Mouse (Mus musculus) lung, postnatal 0 days (tissue): Measurements from ENCODE around the gene Ogn. TPM values are rescaled to one million over a fixed set of nuclear protein-coding genes. Genes with fewer than 3 reads are reported as not detected.

ENCODE experiments used
- ATAC-seq: fragments of 200-750 bp; cut with Nextera tagmentation; 2 replicates; pipeline ENCODE4 v1.8.0; 2017; ENCODE audit warnings: moderate library complexity
- DNase-seq: peaks from one replicate; pipeline ENCODE4 v3.0.0-alpha.2; 2016; ENCODE audit warnings: low spot score
- H3K27ac ChIP-seq: fragments of 300-500 bp; sonication (generic); 2 replicates; pipeline ENCODE4 v1.5.1; 2014; ENCODE audit warnings: antibody characterized with exemption, mild to moderate bottlenecking, low read length, mixed read lengths
- H3K27me3 ChIP-seq: fragments of 300-500 bp; sonication (generic); replicated peaks from 2 replicates; pipeline ENCODE4 v1.6.1; 2014; ENCODE audit warnings: low read length, mixed read lengths; ENCODE audit not compliant: insufficient read depth
- H3K36me3 ChIP-seq: fragments of 300-500 bp; sonication (generic); 2 replicates; pipeline ENCODE4 v1.6.1; 2014; ENCODE audit warnings: low read length, mixed read lengths; ENCODE audit not compliant: insufficient read depth
- H3K4me1 ChIP-seq: fragments of 300-500 bp; sonication (generic); 2 replicates; pipeline ENCODE4 v1.6.1; 2014; ENCODE audit warnings: antibody characterized with exemption, low read depth, low read length, mixed read lengths; ENCODE audit not compliant: insufficient read depth
- H3K4me2 ChIP-seq: fragments of 300-500 bp; sonication (generic); replicated peaks from 2 replicates; pipeline ENCODE4 v1.6.1; 2014; ENCODE audit warnings: low read depth, mild to moderate bottlenecking, low read length, moderate library complexity, mixed read lengths
- H3K4me3 ChIP-seq: fragments of 300-500 bp; sonication (generic); 2 replicates; pipeline ENCODE4 v1.5.1; 2014; ENCODE audit warnings: low read depth, low read length
- H3K9ac ChIP-seq: fragments of 300-500 bp; sonication (generic); replicated peaks from 2 replicates; pipeline ENCODE4 v1.6.1; 2014; ENCODE audit warnings: low read depth, mild to moderate bottlenecking
- H3K9me3 ChIP-seq: fragments of 300-500 bp; sonication (generic); 2 replicates; pipeline ENCODE4 v1.6.1; 2016; ENCODE audit warnings: low read length, mixed read lengths
- CTCF ChIP-seq: IDR thresholded peaks from 2 replicates; pipeline ENCODE4 v1.5.1; 2016; ENCODE audit warnings: antibody characterized with exemption, mild to moderate bottlenecking
- EP300 ChIP-seq: IDR thresholded peaks from 2 replicates; pipeline ENCODE4 v1.6.1; 2016; ENCODE audit warnings: antibody characterized with exemption, mild to moderate bottlenecking, control low read depth
- WGBS: fragments of 180-500 bp; shearing (Covaris S2); extraction: QIAGEN DNeasy Blood & Tissue Kit; methylation state at CpG from one replicate; pipeline ENCODE4 v1.1.7; 2014; 5-methylcytosine and 5-hydroxymethylcytosine counted together
- polyA plus RNA-seq: library from polyadenylated mRNA; unstranded; fragments of >200 nt; fragmentation: Nextera tagmentation; extraction: Ambion mirVana; gene quantifications from 2 replicates; pipeline ENCODE4 v1.2.1, GENCODE M21; 2015

Gene Ogn
- polyA plus RNA-seq, 1 experiment from 2014 or later, result 79.1 TPM

GRCm38 (mm10) chr13:49651781-49652351, 44.0 kb downstream of the Ogn start:
- peak overlapping the region; percentile 95 for H3K4me2 ChIP-seq
- no peak overlapping the region for H3K9ac ChIP-seq
- under 1% methylated on average over 4 of the region's 4 CpGs for WGBS
- peak overlapping the region; percentile 57 for H3K4me3 ChIP-seq
- H3K4me1 ChIP-seq, result no peaks in the 10 kb centered on the region; the same call in 1 of the 2 replicates
- H3K27ac ChIP-seq, result no peak overlapping the region
- no peaks in the 10 kb centered on the region for H3K36me3 ChIP-seq
- DNase-seq (no peak), ATAC-seq (no peak)
- H3K9me3 ChIP-seq, result no peaks in the 10 kb centered on the region
- H3K27me3 ChIP-seq, result no peaks in the 10 kb centered on the region
- no peak for TF ChIP-seq CTCF
- TF ChIP-seq EP300, result no peak

DNA sequence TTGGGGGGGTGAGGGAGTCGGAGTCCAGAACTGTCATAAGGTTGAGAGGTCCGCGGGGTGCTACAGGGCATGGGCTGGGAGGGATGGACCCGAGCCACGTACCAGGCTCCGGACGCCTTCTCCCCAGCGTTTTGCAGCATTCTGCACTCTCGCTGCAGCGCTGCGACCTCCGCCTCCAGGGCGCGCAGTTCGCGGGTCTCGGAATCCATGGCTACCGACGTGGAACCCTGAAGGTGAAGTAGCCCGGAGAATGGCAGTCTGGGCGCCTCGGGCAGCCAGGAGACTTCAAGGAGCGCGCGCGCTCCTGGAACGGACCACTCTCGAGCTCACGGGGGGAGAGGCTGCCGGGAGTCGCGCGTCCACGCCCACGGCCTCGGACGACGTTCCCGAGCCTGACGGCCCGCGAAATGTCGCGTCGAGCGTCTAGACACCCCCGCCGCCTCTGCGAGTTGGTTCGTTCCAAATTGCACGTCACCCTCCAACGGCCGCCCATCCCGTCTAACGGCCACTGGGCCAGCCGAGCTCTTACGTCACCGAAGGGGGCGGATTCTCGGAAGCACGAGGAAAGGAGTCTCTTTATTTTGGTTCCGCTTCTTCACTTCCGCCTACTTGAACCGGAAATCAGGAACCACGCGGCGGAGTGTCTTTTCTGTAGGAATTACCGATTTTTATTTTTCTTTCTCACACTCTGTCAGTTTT, 44.8 kb downstream of the Ogn start, which contains the start of the genes Cenpp and Nol8:
Gene Cenpp, minus strand, starts transcription at position 305 of the 699 bp plus-strand sequence.
Gene Nol8, plus strand, starts transcription at position 598 of the 699 bp plus-strand sequence.
- peak; percentile 32; the same call in 1 of the 2 replicates for TF ChIP-seq EP300
- TF ChIP-seq CTCF, result peak; percentile 21; the same call in 1 of the 2 replicates

GRCm38 (mm10) chr13:49653180-49653541, 45.3 kb downstream of the Ogn start:
- Histone ChIP-seq H3K27ac (peak overlapping the region; percentile 61), H3K4me2 (peak overlapping the region; percentile 80), H3K4me1 (no peaks in the 10 kb centered on the region; the same call in 1 of the 2 replicates), H3K36me3 (no peaks in the 10 kb centered on the region), H3K9ac (peak overlapping the region; percentile 46), H3K9me3 (no peaks in the 10 kb centered on the region), H3K27me3 (no peaks in the 10 kb centered on the region), H3K4me3 (peak overlapping the region; percentile 57)
- DNase-seq, result peak; percentile 84
- under 1% methylated on average over 15 of the region's 16 CpGs for WGBS
- TF ChIP-seq EP300, result no peak
- ATAC-seq, result peak; percentile 83

More for the DNA sequence above, 44.8 kb downstream of the Ogn start, which contains the start of the genes Cenpp and Nol8:
- peak within 1 kb of the TSS; percentile 57 for H3K4me3 ChIP-seq
- H3K4me1 ChIP-seq, result no peaks in the 10 kb centered on the region; the same call in 1 of the 2 replicates
- H3K36me3 ChIP-seq, result no peaks in the 10 kb centered on the region
- peak within 1 kb of the TSS; percentile 46 for H3K9ac ChIP-seq
- peak within 1 kb of the TSS; percentile 61 for H3K27ac ChIP-seq
- H3K27me3 ChIP-seq, result no peaks in the 10 kb centered on the region
- 2% methylated on average over 68 of the region's 68 CpGs for WGBS
- H3K9me3 ChIP-seq, result no peaks in the 10 kb centered on the region
- peak within 1 kb of the TSS; percentile 95 for H3K4me2 ChIP-seq
- peak; percentile 99 for DNase-seq
- ATAC-seq, result peak; percentile 100

Other genes with a start within 250 kb of the Ogn start
- gene Ippk, start 186.8 kb upstream of the Ogn start, polyA plus RNA-seq, result 12.0 and 12.6 TPM in 2 replicates
- gene Tes3-ps, start 114.7 kb upstream of the Ogn start, polyA plus RNA-seq, result 0.35 and 0.49 TPM in 2 replicates
- 3.1 and 3.6 TPM in 2 replicates for gene Ecm2, start 103.2 kb upstream of the Ogn start, polyA plus RNA-seq
- gene Aspn, start 63.6 kb upstream of the Ogn start, polyA plus RNA-seq, result 102 and 115 TPM in 2 replicates
- 0.54 and 0.74 TPM in 2 replicates for gene Omd, start 25.6 kb upstream of the Ogn start, polyA plus RNA-seq
- 3.8 and 3.9 TPM in 2 replicates for gene Cenpp, start 44.7 kb downstream of the Ogn start, polyA plus RNA-seq
- gene Nol8, start 45.0 kb downstream of the Ogn start, polyA plus RNA-seq, result 9.1 and 11.1 TPM in 2 replicates
- gene Iars, start 74.1 kb downstream of the Ogn start, polyA plus RNA-seq, result 15.1 and 16.5 TPM in 2 replicates
- gene Gm30302, start 191.0 kb downstream of the Ogn start, polyA plus RNA-seq, result not detected in 2 replicates